Mouse (Mus musculus): ENCODE results near the gene Ddx50.

- TF ChIP-seq EP300 (IDR thresholded peaks at IDR 0.05; ENCODE audit: low read depth) (no peak), CTCF (IDR thresholded peaks at IDR 0.05; ENCODE audit: low read depth) (no peak)
Measured at GRCm38 (mm10) chr10:62601833-62602176, 49.2 kb downstream of the Ddx50 start.

Measured in heart, postnatal 0 days (tissue).